Mouse (Mus musculus): ENCODE results near the gene Ddx42.
"Not testable (repeated sequence)": the region's sequence is repeated elsewhere in the genome, so short reads cannot be mapped to it uniquely, and the experiment has no call there.

Ddx42 gene

DNA sequence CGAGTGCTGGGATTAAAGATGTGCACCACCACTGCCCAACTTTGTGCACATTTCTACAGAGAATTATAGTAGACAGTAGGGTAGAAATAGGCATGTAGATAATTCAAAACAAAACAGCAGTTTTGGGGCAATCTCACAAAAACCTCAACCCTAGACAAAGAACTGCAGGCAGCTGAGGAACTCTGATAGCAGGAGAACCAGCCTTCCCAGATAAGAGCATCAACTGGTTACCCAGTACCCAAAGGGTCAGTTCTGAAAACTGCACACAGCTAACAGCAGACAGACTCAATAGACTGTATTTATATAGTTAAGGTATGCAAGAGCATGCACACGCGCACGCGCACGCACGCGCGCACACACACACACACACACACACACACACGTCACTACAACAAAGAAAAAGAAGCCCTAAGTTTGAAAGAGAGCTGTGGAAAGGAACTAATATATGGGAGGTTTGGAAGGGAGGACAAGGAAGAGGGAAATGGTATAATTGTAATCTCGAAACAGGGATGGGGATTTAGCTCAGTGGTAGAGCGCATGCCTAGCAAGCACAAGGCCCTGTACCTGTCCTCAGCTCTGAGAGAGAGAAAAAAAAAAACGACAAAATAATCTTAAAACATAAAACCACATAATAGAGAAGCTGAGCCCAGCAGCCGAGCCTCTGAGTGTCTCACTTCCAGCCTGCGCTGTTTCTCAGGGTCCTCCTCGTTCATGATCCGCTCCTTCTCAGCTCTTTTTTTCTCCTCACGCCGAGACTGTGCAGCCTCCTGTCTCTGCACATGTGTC is 15.2 kb upstream of the Ddx42 start:
- in situ Hi-C loops (cut with MboI) = no loop called here

DNA sequence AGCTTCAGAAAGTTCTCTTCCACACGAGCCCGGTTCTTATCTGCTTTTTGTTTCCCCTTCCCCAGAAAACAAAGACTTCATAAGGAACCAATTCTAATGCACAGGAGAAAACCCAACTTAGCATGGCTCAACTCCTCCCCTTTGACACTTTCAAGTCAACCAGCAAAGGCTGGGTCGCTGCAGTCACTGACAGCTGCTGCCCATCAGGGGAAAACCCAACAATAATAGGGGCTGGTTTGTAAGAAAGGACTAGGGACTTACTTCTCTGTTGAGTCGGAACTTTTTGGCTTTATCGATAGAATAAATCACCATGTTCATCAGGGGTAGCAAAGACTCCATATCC is 14.6 kb upstream of the Ddx42 start, which contains the start of gene Strada:
TSS of gene Strada (minus strand) at position 46 of the 343 bp plus-strand sequence.
- in situ Hi-C loops (cut with MboI) = no loop called here

DNA sequence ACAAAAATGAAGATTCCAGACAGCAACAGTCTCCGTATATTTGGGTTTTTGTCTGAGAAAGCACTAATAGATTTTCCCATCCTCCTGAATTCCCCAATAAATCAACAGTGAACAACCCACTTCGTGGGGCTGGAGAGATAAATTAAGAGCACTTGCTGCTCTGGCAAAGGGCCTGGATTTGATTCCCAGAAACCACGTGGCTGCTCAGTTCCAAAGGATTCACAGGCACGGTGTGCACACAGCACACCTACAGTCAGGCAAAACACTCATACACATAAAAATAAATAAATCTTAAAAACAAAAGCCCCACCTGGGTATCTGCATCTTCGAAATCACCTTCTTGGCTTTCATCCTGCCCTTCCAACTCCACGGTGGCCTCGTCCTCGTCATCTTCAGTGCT is 4.0 kb upstream of the Ddx42 start:
- in situ Hi-C loops (cut with MboI) = no loop called here

DNA sequence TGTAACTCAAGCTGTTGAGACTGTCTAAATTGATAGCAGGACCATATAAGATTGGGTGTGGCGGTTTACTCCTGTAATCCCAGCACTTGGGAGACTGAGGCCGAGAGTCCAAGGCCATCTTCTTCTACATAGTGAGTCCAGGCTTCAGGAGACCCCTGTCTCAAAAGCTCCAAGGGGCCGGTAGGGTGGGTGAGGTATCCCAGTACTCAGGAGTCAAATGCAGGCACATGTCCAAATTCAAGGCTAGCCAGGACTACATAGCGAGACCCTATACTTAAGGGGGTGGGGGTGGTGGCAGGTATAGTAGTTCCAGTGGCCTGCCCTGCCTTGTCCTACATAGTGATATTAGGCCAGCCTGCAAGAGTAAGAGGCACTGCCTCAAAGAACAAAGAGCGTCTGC is 1.9 kb upstream of the Ddx42 start:
- in situ Hi-C loops (cut with MboI) = no loop called here

- in situ Hi-C loops (cut with MboI) = no loop called here
Observed at GRCm38 (mm10) chr11:106215450-106215859, 1.3 kb upstream of the Ddx42 start.

DNA sequence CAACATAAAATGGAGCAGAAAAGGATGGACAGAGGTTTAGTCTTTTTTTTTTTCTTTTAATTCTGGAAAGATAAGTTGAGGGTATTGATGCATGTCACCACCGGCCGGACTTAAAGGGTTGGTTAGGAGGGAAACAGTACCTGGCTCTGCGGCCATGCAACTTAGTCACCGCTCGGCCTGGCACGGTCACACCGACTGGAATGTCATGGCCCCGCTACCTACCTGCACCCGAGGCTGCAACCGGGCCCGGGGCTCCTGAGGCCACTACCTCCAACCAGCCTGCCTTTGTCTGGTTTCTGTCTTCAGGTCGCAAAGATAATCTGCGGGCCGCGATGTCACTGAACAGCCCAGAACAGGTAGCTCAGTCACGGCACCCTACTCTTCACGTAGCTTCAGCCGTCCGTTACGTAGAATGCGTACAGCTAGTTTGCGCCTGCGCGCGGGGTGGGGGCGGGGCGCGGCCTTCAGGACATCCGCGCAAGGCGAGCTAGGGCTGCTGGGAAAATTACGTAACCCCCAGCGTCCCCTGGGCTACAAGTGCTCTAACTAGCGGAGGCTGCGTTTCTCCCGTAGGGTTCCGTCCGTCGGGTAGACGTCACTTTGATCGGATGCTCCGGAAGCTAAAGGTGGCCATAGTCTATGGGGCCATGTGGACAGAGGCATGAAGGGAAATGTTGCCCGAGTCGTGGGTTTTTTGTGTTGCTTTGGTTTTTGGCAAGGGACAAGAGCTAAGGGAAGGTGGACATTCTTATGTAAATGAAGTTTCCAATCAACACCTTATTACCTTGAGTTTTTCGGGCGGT is 598 bp upstream of the Ddx42 start, which contains the start of gene Ccdc47:
TSS of gene Ccdc47 (minus strand) at position 418 of the 803 bp plus-strand sequence.
- in situ Hi-C loops (cut with MboI) = no loop called here

DNA sequence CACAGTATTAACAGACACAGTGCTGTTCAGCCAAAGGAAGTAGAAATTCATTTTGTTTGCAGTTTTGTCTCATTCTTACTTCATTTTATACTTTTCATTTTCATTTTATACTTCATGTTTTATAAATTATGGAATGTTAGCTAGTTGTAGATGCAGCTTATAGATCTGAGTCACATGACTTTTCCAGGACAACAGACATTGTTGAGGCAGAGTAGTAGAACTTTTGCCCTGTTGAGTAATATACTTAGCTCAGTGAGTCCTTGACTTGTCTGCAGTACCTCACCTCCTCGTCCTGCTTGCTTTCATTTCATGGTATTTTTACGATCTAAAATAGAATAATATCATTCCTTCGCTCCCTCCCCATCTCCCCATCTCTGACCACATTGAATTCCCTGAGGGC is 3.9 kb downstream of the Ddx42 start:
- in situ Hi-C loops (cut with MboI) = no loop called here

GRCm38 (mm10) chr11:106233978-106234377 is 17.3 kb downstream of the Ddx42 start:
- in situ Hi-C loops (cut with MboI) = not testable (repeated sequence)

DNA sequence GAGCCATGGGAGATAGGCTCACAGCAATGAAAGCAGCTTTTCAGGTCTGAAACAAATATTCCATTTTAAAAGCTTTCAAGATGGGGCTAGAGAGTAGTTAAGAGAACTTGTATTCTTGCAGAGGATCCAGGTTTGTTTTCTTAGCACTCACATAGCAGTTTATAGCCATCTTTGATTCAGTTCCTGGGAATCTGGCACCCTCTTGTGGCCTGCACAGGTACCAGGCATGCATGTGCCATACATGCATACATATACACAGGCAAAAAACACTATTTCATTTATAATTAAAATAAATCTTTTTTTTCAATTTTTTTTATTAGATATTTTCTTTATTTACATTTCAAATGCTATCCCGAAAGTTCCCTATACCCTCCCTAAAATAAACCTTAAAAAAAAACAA is 30.1 kb downstream of the Ddx42 start:
- in situ Hi-C loops (cut with MboI) = no loop called here

GRCm38 (mm10) chr11:106249326-106249725 is 32.6 kb downstream of the Ddx42 start:
- in situ Hi-C loops (cut with MboI) = no loop called here

GRCm38 (mm10) chr11:106254767-106255166 is 38.0 kb downstream of the Ddx42 start:
- in situ Hi-C loops (cut with MboI) = no loop called here

DNA sequence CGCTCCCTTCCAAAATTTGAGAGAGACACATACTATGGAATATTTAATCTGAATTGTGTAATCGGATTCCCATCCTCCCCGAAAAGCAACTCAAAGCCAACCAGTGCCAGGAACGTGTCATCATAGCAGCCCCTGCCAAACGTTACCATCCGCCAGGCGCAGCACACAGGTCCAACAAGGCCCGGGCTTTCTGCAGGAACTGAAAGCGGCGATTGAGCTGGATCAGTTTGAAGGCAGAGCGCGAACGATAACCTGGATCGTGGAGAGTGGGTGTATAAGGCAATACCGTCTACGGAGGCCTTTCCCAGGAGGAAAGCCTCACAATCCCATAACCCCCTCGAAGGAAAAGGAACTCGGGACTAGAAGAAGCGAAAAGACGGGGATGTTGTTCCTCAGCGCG is 38.4 kb downstream of the Ddx42 start:
- in situ Hi-C loops (cut with MboI) = no loop called here

DNA sequence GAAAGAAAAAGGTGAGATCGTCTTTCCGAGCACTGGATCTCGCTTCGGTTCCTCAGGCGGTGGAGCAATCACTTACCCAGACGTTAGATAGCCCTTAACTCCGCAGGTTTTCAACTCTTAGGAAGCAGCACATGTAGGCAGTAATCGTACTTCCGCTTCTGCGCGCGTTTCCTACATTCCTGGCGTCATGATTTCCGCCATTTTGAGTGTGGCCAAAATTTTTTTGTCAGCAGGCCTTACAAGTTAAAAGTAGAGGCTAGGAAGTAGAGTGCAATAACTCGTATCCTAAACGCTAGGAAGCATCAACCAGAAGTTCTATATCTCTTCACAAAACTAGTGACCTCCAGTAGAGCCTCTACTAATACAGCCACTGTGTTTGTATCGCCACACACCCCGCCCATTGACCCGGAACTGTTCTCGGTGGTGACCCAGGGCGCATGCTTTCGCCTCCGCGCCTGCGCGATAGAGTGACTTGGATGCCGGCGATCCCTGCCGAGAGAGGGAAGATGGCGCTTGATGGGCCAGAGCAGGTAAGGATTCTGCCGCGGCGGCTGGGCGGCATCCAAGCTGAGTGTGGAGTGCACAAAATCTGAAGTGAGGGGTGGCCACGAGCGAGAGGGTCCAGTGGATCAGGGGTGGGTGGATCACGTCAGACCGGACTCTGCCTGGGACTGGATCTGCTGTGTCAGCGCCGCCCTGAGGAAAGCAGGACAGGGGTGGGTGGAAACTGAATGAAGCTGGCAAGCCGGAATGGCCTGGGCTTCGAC is 39.1 kb downstream of the Ddx42 start, which contains the start of the genes Ftsj3 and Psmc5:
TSS of gene Ftsj3 (minus strand) at position 395 of the 767 bp plus-strand sequence.
TSS of gene Psmc5 (plus strand) at position 470 of the 767 bp plus-strand sequence.
- in situ Hi-C loops (cut with MboI) = no loop called here

- in situ Hi-C loops (cut with MboI) = no loop called here
Observed at GRCm38 (mm10) chr11:106256775-106257174, 40.0 kb downstream of the Ddx42 start.

GRCm38 (mm10) chr11:106260826-106261450 is 44.2 kb downstream of the Ddx42 start:
- in situ Hi-C loops (cut with MboI) = no loop called here

DNA sequence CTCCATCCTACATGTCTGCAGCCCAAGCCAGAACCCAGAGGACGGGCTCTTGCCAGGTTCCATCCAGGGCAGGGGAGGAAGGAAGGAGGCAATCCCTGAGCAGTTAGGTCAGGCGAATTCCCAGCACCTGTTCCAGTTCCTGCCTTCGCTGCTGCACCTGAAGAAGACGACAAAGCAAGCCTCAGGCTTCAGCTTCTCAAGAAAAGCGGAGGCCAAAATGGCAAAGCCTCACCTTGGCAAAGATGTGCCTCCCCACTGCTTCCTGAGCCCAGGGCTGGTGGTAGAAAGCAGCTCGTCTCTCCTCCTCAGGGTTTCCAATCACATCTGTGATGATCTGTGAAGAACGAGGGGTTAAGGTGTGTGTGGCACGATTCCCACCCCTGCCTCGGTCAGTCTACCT is 47.2 kb downstream of the Ddx42 start:
- in situ Hi-C loops (cut with MboI) = no loop called here

DNA sequence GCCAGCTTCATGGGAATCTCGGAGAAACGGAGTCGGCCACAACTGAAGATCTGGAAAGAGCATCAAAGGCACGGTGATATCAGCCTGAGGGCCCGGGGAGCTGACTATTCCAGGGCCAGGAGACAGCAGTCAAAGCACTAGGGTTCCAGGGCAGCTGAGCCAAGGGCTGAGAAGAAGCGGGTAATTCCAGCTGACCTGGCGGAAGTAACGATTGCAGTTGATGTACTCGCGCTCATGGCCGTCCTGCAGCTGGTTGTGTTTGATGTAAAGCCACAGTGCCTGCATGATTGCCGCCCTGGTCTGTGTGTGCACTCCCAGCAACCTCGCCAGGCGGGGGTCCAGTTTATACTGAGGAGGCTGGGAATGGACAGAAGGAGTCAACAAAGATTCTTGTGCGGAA is 48.3 kb downstream of the Ddx42 start:
- in situ Hi-C loops (cut with MboI) = no loop called here

DNA sequence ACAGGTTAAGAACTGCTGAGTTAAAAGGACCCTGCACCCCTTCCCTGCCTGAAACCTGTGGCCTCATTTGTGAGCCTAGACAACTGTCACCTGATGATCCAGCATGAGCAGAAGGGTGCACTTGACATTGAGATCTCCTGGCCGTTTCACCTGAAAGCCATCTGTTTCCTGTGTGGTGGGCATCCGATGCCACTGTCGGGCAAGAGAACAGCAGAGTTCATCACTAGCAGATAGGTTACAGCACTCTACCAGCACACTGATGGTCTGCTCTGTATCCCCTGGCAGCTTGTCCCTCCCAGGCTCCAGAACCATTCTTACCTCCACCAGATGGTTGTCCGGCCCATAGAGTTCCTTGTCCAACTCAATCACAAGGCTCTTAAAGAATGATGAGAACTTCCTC is 48.8 kb downstream of the Ddx42 start:
- in situ Hi-C loops (cut with MboI) = no loop called here

DNA sequence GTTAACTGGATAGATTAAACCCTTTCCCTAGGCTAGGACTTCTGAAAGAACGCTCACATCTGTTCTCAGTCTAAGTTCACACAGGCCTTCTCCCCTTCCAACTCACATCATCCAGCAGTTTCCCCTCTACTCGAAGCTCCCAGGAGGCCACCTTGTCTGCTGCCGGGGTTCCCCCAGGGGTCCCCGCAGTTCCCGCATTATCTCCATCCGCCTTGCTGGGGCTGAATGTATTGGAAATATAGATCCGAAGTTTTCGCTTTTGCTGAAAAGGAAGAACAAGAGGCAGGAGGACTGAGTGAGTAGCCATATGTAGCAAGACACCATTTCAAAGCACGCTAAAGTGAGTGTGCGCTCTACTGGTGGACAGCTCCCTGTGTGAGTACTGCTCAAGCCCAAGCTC is 49.7 kb downstream of the Ddx42 start:
- in situ Hi-C loops (cut with MboI) = no loop called here

- in situ Hi-C loops (cut with MboI) = no loop called here
Observed at GRCm38 (mm10) chr11:106267311-106267852, 50.7 kb downstream of the Ddx42 start.

DNA sequence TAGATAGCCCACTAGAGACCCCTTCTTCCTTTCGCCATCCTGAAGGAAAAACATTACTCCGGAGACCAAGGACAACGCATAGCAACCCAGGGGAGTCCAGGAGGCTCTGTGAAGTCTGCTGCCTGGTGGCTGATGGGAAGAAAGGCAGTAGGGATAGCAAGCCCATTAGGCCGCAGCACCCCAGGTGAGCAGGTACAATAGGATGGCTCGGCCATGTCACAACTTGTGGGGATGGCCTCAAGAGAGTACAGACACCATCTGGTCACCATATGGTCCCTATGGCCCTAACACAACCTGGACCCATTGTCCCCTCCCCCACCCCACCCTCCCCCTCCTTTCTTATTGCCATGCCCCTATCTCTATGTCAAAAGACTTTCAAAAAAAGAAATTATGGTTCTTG is 51.1 kb downstream of the Ddx42 start:
- in situ Hi-C loops (cut with MboI) = no loop called here
